Mouse (Mus musculus) CH12.LX (cell line): Measurements from ENCODE around the gene Olfr392. TPM values are rescaled to one million over a fixed set of nuclear protein-coding genes. Genes with fewer than 3 reads are reported as not detected.

Source experiments
- DNase-seq: peaks from one replicate; pipeline ENCODE4 v3.0.0-alpha.2; 2013; ENCODE audit errors: extremely low read depth
- H3K27ac ChIP-seq: 2 replicates; pipeline ENCODE4 v1.5.1; 2012; ENCODE audit warnings: low read depth, mild to moderate bottlenecking, control low read depth, moderate library complexity; ENCODE audit not compliant: insufficient read depth
- H3K27me3 ChIP-seq: replicated peaks from 2 replicates; pipeline ENCODE3; 2012; ENCODE audit warnings: inconsistent platforms
- H3K36me3 ChIP-seq, 2 experiments: replicated peaks in 1 of 2; 2 replicates each; pipeline versions ENCODE3 to v1.6.1; 2012; ENCODE audit warnings: inconsistent platforms in 1 of 2, low read length in 1 of 2, mild to moderate bottlenecking in 1 of 2, mixed read lengths in 1 of 2, moderate library complexity in 1 of 2; ENCODE audit not compliant: control insufficient read depth in 1 of 2, insufficient read depth in 1 of 2
- H3K4me1 ChIP-seq, 2 experiments: 2 replicates each; pipeline ENCODE4 v1.6.1; 2012; ENCODE audit warnings: inconsistent platforms in 1 of 2, moderate library complexity in 1 of 2; ENCODE audit not compliant: insufficient read depth in 2 of 2, control insufficient read depth in 1 of 2
- H3K4me2 ChIP-seq: 2 replicates; pipeline ENCODE4 v1.6.1; 2012; ENCODE audit warnings: low read depth, mild to moderate bottlenecking, control low read depth; ENCODE audit not compliant: poor library complexity, insufficient read depth, severe bottlenecking
- H3K4me3 ChIP-seq, 3 experiments: fragments of 150-350 bp in 1 of 3; sonication (generic) in 1 of 3; replicated peaks in 1 of 3; 2 replicates each; pipeline versions ENCODE3 to v1.5.1; 2011 to 2012; ENCODE audit warnings: low read depth in 2 of 3, low read length in 2 of 3, mild to moderate bottlenecking in 2 of 3, moderate library complexity in 2 of 3, control low read depth in 1 of 3, improper control_type of control experiment in 1 of 3, inconsistent platforms in 1 of 3, mixed read lengths in 1 of 3; ENCODE audit not compliant: poor library complexity in 1 of 3
- H3K79me2 ChIP-seq: replicated peaks from 2 replicates; pipeline ENCODE4 v1.6.1; 2012; ENCODE audit warnings: mild to moderate bottlenecking, moderate library complexity; ENCODE audit not compliant: control insufficient read depth, poor library complexity, insufficient read depth, severe bottlenecking; ENCODE audit errors: extremely low read depth
- H3K9ac ChIP-seq: 2 replicates; pipeline ENCODE4 v1.6.1; 2012; ENCODE audit warnings: low read depth, mild to moderate bottlenecking, control low read depth, moderate library complexity; ENCODE audit not compliant: insufficient read depth
- H3K9me3 ChIP-seq: replicated peaks from 2 replicates; pipeline ENCODE3; 2012; ENCODE audit warnings: low read length, inconsistent platforms, mixed read lengths
- CHD1 ChIP-seq: IDR thresholded peaks from 2 replicates; pipeline ENCODE4 v1.6.1; 2012; ENCODE audit warnings: low read depth, low read length, improper control_type of control experiment, inconsistent platforms
- CHD2 ChIP-seq: IDR thresholded peaks from 2 replicates; pipeline ENCODE4 v1.6.1; 2011; ENCODE audit warnings: low read length, improper control_type of control experiment
- CTCF ChIP-seq, 2 experiments: IDR thresholded peaks in 1 of 2; conservative IDR thresholded peaks in 1 of 2; 2 replicates each; pipeline ENCODE4 v1.5.1; 2011 to 2012; ENCODE audit warnings: low read depth in 2 of 2, low read length in 2 of 2, improper control_type of control experiment in 1 of 2, inconsistent platforms in 1 of 2, mild to moderate bottlenecking in 1 of 2, moderate library complexity in 1 of 2
- ELF1 ChIP-seq: IDR thresholded peaks from 2 replicates; pipeline ENCODE4 v1.6.1; 2014; ENCODE audit warnings: low read depth, mild to moderate bottlenecking, inconsistent platforms, low read length, improper control_type of control experiment
- EP300 ChIP-seq: IDR thresholded peaks from 2 replicates; pipeline ENCODE4 v1.6.1; 2011; ENCODE audit warnings: low read length, improper control_type of control experiment
- ETS1 ChIP-seq: conservative IDR thresholded peaks from 2 replicates; pipeline ENCODE4 v1.6.1; 2012; ENCODE audit warnings: low read depth, mild to moderate bottlenecking, inconsistent platforms, low read length, improper control_type of control experiment, moderate library complexity
- GABPA ChIP-seq: IDR thresholded peaks from 2 replicates; pipeline ENCODE4 v1.6.1; 2012; ENCODE audit warnings: low read depth, low read length, improper control_type of control experiment, inconsistent platforms; ENCODE audit not compliant: insufficient replicate concordance
- HCFC1 ChIP-seq: IDR thresholded peaks from 2 replicates; pipeline ENCODE4 v1.6.1; 2012; ENCODE audit warnings: low read depth, mild to moderate bottlenecking, inconsistent platforms, low read length, improper control_type of control experiment
- IRF4 ChIP-seq: IDR thresholded peaks from 2 replicates; pipeline ENCODE4 v1.6.1; 2014; ENCODE audit warnings: low read depth, mild to moderate bottlenecking, inconsistent platforms, low read length, improper control_type of control experiment
- JUN ChIP-seq: IDR thresholded peaks from 2 replicates; pipeline ENCODE4 v1.6.1; 2011; ENCODE audit warnings: low read depth, mild to moderate bottlenecking, low read length, improper control_type of control experiment, moderate library complexity; ENCODE audit not compliant: insufficient read depth
- JUND ChIP-seq: conservative IDR thresholded peaks from 2 replicates; pipeline ENCODE4 v1.6.1; 2011; ENCODE audit warnings: low read depth, low read length, improper control_type of control experiment
- MAX ChIP-seq: IDR thresholded peaks from 2 replicates; pipeline ENCODE4 v1.6.1; 2011; ENCODE audit warnings: low read length, improper control_type of control experiment
- MYC ChIP-seq: IDR thresholded peaks from 2 replicates; pipeline ENCODE4 v1.6.1; 2011; ENCODE audit warnings: low read depth, mild to moderate bottlenecking, improper control_type of control experiment, low read length
- NELFE ChIP-seq: IDR thresholded peaks from 2 replicates; pipeline ENCODE4 v1.6.1; 2011; ENCODE audit warnings: low read depth, low read length, improper control_type of control experiment
- PAX5 ChIP-seq: IDR thresholded peaks from 2 replicates; pipeline ENCODE4 v1.6.1; 2012; ENCODE audit warnings: low read length, inconsistent platforms, mixed read lengths
- POLR2A ChIP-seq: IDR thresholded peaks from 2 replicates; pipeline ENCODE4 v1.6.1; 2011; ENCODE audit warnings: low read depth, mild to moderate bottlenecking, improper control_type of control experiment, low read length
- POLR2AphosphoS2 ChIP-seq: IDR thresholded peaks from 2 replicates; pipeline ENCODE4 v1.6.1; 2011; ENCODE audit warnings: low read depth, low read length, improper control_type of control experiment
- RCOR1 ChIP-seq: conservative IDR thresholded peaks from 2 replicates; pipeline ENCODE4 v1.6.1; 2012; ENCODE audit warnings: low read depth, mild to moderate bottlenecking, inconsistent platforms, low read length, improper control_type of control experiment
- UBTF ChIP-seq: IDR thresholded peaks from 2 replicates; pipeline ENCODE4 v1.6.1; 2012; ENCODE audit warnings: low read depth, mild to moderate bottlenecking, inconsistent platforms, low read length, improper control_type of control experiment, moderate library complexity
- USF2 ChIP-seq: conservative IDR thresholded peaks from 2 replicates; pipeline ENCODE4 v1.6.1; 2011; ENCODE audit warnings: low read depth, low read length, improper control_type of control experiment
- ZC3H11A ChIP-seq: IDR thresholded peaks from 2 replicates; pipeline ENCODE4 v1.6.1; 2012; ENCODE audit warnings: low read depth, mild to moderate bottlenecking, inconsistent platforms, low read length, improper control_type of control experiment
- ZMIZ1 ChIP-seq: IDR thresholded peaks from 2 replicates; pipeline ENCODE4 v1.6.1; 2012; ENCODE audit warnings: low read depth, mild to moderate bottlenecking, inconsistent platforms, low read length, improper control_type of control experiment
- dilution Hi-C: fragments of 300-500 bp; cut with MboI; formaldehyde crosslinking; loops from 2 replicates; pipeline ENCODE4 v1.14.3; 2020; ENCODE audit warnings: low sequenced_read_pairs; ENCODE audit not compliant: extremely low pct_unique_long_range_greater_than_20kb, extremely low pct_ligation_motif_present
- in situ Hi-C: fragments of 300-500 bp; cut with MboI; formaldehyde crosslinking; loops from 3 replicates; pipeline ENCODE4 v1.14.3; 2019; ENCODE audit warnings: low sequenced_read_pairs, low pct_ligation_motif_present, low pct_unique_long_range_greater_than_20kb, mixed read lengths
- polyA plus RNA-seq: library from polyadenylated mRNA; unstranded; fragments of >175 nt; gene quantifications from 2 replicates; pipeline ENCODE4 v1.2.1, GENCODE M21; 2012; ENCODE audit warnings: low read depth; ENCODE audit not compliant: insufficient read length
- total RNA-seq, 2 experiments: library from RNA; depleted of rRNA; stranded (reverse); fragments of 300-350 nt in 1 of 2; fragments of >200 nt in 1 of 2; gene quantifications; 2 replicates each; pipeline ENCODE4 v1.2.3; 2012 to 2014

The Olfr392 gene
- total and polyA plus RNA-seq, 3 experiments = not detected

GRCm38 (mm10) chr11:73802952-73803351 is 13.9 kb downstream of the Olfr392 start, which contains the start of gene Olfr391-ps:
Gene Olfr391-ps (minus strand): TSS chr11:73803052.
- Histone ChIP-seq H3K36me3 (no peaks in the 10 kb centered on the region), H3K9me3 (no peaks in the 10 kb centered on the region), H3K27me3 (peaks cover 60% of the 10 kb centered on the region), H3K4me3 (no peak within 1 kb of the TSS), H3K4me2 (no peak within 1 kb of the TSS), H3K4me1 (no peaks in the 10 kb centered on the region), H3K79me2 (no peaks in the 10 kb centered on the region), H3K9ac (no peak within 1 kb of the TSS), H3K27ac (no peak within 1 kb of the TSS)
- no peak for DNase-seq
- dilution Hi-C loops = no loop called here
- TF ChIP-seq RCOR1 (no peak), EP300 (no peak), MYC (no peak), USF2 (no peak), IRF4 (no peak), CHD2 (no peak), MAX (no peak), CTCF (conservative IDR thresholded peaks at IDR 0.05 in 1 of 2, IDR thresholded peaks at IDR 0.05 in 1 of 2; ENCODE audit: low read depth in 2 of 2, low read length in 2 of 2) (no peak), JUND (no peak), UBTF (no peak), JUN (no peak), ZC3H11A (no peak), ETS1 (no peak), GABPA (no peak), PAX5 (no peak), ELF1 (no peak), POLR2AphosphoS2 (no peak)
- in situ Hi-C loops = no loop called here

DNA sequence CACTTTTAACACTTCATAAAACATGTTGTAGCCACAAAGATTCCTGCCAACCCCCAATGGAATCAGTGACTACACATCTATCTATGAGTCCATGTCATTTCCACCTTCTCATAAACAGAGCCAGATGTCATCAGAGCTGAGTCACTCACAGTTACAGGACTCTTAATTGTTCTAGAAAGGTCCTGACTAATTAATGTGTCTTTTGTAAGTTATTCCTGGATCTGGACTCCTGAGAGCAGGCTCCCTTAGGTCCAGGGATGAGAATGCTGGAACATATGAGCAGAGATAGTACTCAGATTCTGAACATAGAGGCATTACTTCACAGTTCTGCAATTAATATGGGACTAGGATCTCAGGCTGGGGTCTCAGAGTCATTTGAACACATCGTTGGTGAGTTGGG is 34.2 kb downstream of the Olfr392 start, which contains the start of gene Olfr390:
Gene Olfr390 (plus strand): TSS at position 301 of the 400 bp plus-strand sequence.
- no peak for DNase-seq
- no peaks in the 10 kb centered on the region for H3K36me3 ChIP-seq
- H3K27me3 ChIP-seq = peaks cover 25% of the 10 kb centered on the region
- no peak within 1 kb of the TSS for H3K4me3 ChIP-seq
- H3K27ac ChIP-seq = no peak within 1 kb of the TSS
- H3K4me1 ChIP-seq = no peaks in the 10 kb centered on the region
- H3K4me2 ChIP-seq = no peak within 1 kb of the TSS
- dilution Hi-C loops (no loop called here), in situ Hi-C loops (no loop called here)
- H3K9me3 ChIP-seq = no peaks in the 10 kb centered on the region
- no peak within 1 kb of the TSS for H3K9ac ChIP-seq
- no peak for TF ChIP-seq JUND
- no peak for TF ChIP-seq EP300
- TF ChIP-seq CHD1 = no peak
- no peak for TF ChIP-seq HCFC1
- no peak for TF ChIP-seq POLR2A
- TF ChIP-seq ZMIZ1 = no peak
- no peak for TF ChIP-seq NELFE
- no peaks in the 10 kb centered on the region for H3K79me2 ChIP-seq
